Mouse (Mus musculus): ENCODE measurements around the gene Ank3. TPM values are rescaled to one million over a fixed set of nuclear protein-coding genes. Genes with fewer than 3 reads are reported as not detected.

The Ank3 gene
- total and polyA plus RNA-seq, 2 experiments from 2014 or later = 66.6 to 253 TPM

DNA sequence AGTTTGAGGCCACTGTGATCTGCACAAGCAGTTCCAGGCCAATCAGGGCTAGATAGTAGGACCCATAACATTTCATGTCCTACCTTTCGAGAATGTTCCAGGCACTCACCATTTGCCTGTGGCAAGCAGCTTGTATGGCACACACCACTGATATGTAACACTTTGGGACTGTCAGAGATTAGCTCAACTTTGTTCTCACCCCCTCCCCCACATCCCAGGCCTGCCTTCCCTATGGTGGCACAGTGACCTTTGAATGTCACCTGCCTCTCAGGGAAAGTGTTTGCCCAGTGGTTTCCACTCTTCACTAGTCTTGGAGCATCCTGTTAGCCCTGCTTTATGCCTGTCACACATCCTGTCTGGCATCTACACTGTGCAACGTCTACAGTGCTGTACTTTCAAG, 430.2 kb downstream of the Ank3 start:
- Histone ChIP-seq H3K9me3 (ENCODE audit: low read length) (no peaks in the 10 kb centered on the region), H3K4me1 (ENCODE audit: insufficient read depth, low read length) (no peaks in the 10 kb centered on the region), H3K4me2 (ENCODE audit: low read depth, low read length, poor library complexity, severe bottlenecking) (no peak overlapping the region), H3K9ac (replicated peaks; ENCODE audit: low read length, poor library complexity, severe bottlenecking) (no peak overlapping the region), H3K27ac (ENCODE audit: low read depth, low read length) (no peak overlapping the region), H3K4me3 (ENCODE audit: low read depth, low read length) (no peak overlapping the region), H3K36me3 (ENCODE audit: insufficient read depth, low read length) (peaks cover 10% of the 10 kb centered on the region), H3K27me3 (ENCODE audit: insufficient read depth, low read length) (no peaks in the 10 kb centered on the region)
- ATAC-seq (ENCODE audit: low FRiP score) (no peak), DNase-seq (ENCODE audit: low spot score) (no peak)
- TF ChIP-seq CTCF (IDR thresholded peaks at IDR 0.05) = no peak
- WGBS = 79% methylated on average over 2 of the region's 2 CpGs

DNA sequence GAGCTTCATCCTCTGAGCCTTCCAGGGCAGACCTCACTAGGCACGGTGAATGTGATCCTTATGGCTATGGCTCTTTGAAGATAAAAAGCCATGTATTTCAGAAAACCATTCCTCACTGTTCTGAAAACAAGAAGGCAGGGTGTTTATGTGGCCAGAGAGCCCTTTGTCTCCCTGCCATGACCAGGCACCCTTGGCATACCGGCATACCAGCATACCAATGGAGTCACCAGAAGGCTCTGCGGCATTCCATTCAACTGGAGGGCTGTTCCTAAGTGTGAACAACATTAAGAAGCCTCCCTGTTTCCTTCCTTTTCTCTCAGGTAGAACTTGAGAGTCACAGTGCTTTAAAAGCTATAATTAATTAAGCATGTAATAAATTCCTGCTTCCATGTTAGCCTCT, 430.7 kb downstream of the Ank3 start:
- no peaks in the 10 kb centered on the region for H3K9me3 ChIP-seq (ENCODE audit: low read length)

DNA sequence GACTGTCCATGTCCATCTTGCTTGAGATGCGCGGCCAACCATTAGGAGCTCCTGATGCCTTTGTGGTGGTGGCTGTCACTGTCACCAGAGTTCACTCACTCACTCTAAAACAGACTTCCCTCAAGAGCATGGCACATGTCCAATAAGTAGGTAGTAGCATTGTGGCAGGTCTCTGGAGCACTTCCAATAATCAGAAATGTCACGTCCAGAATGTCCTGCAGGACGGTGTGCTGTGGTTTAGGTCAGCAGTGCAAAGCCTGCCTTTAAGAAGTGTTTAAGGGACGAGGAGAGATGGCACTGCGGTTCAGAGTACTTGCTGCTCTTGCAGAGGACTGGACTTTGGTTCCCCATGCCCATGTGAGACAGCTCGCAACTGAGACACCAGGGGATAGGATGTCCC, 433.0 kb downstream of the Ank3 start:
- ATAC-seq (ENCODE audit: low FRiP score) (no peak), DNase-seq (ENCODE audit: low spot score) (no peak)
- Histone ChIP-seq H3K36me3 (ENCODE audit: insufficient read depth, low read length) (0 out of 2 replicates have a peak, but pooled peaks cover 3% of the 10 kb centered on the region), H3K27ac (ENCODE audit: low read depth, low read length) (no peak overlapping the region), H3K9me3 (ENCODE audit: low read length) (no peaks in the 10 kb centered on the region), H3K4me2 (ENCODE audit: low read depth, low read length, poor library complexity, severe bottlenecking) (no peak overlapping the region), H3K27me3 (ENCODE audit: insufficient read depth, low read length) (no peaks in the 10 kb centered on the region), H3K4me1 (ENCODE audit: insufficient read depth, low read length) (no peaks in the 10 kb centered on the region), H3K9ac (replicated peaks; ENCODE audit: low read length, poor library complexity, severe bottlenecking) (no peak overlapping the region), H3K4me3 (ENCODE audit: low read depth, low read length) (no peak overlapping the region)
- 83% methylated on average over 7 of the region's 7 CpGs for WGBS
- TF ChIP-seq CTCF (IDR thresholded peaks at IDR 0.05) = no peak

More for the DNA sequence above, 430.7 kb downstream of the Ank3 start:
- Histone ChIP-seq H3K4me2 (ENCODE audit: low read depth, low read length, poor library complexity, severe bottlenecking) (no peak overlapping the region), H3K9ac (replicated peaks; ENCODE audit: low read length, poor library complexity, severe bottlenecking) (no peak overlapping the region), H3K4me3 (ENCODE audit: low read depth, low read length) (no peak overlapping the region), H3K27ac (ENCODE audit: low read depth, low read length) (no peak overlapping the region), H3K27me3 (ENCODE audit: insufficient read depth, low read length) (no peaks in the 10 kb centered on the region), H3K36me3 (ENCODE audit: insufficient read depth, low read length) (peaks cover 5% of the 10 kb centered on the region), H3K4me1 (ENCODE audit: insufficient read depth, low read length) (no peaks in the 10 kb centered on the region)
- WGBS = 89% methylated on average over 3 of the region's 3 CpGs
- no peak for TF ChIP-seq CTCF (IDR thresholded peaks at IDR 0.05)
- no peak for ATAC-seq (ENCODE audit: low FRiP score)
- no peak for DNase-seq (ENCODE audit: low spot score)

DNA sequence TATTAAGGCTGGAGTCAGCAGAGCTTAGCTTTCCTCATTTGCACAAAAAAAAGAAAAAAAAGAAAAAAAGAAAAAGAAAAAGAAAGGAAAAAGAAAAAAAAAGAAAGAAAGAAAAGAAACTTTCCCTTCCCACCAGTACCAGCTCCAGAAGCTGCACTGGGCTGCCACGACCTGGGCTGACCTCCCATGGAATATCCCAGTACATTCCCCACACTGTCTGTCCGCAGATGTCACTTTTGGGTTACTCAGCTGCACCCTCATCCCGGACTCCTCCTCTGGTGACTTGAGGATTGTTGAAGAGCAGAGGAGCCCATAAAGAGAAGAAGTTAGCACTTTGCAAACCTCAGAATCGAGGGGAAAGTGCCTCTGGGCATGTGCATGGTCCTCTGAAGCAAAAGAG, 433.7 kb downstream of the Ank3 start:
- H3K27me3 ChIP-seq (ENCODE audit: insufficient read depth, low read length) = no peaks in the 10 kb centered on the region
- WGBS = 76% methylated on average over 4 of the region's 4 CpGs
- ATAC-seq (ENCODE audit: low FRiP score) = no peak

DNA sequence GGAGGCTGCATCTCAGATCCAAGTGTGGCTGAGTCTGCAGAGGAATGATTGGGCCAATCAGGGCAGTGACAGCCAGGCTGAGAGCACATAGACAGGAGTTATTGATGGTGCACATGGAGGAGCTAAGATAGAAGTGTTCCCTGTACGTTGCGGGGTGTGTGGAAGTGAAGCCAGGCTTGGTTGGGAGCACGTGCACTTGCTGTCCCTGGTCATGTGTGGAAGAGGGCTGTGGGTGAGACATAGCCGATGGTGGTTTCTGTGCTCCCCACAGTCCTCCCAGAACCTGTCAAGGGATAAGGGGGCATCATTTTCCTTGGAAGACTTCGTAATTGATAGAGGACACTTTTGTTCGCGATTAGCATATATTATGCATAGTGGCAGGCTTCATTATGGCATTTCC, 434.2 kb downstream of the Ank3 start:
- Histone ChIP-seq H3K4me1 (ENCODE audit: insufficient read depth, low read length) (no peaks in the 10 kb centered on the region), H3K4me3 (ENCODE audit: low read depth, low read length) (no peak overlapping the region), H3K9me3 (ENCODE audit: low read length) (no peaks in the 10 kb centered on the region), H3K4me2 (ENCODE audit: low read depth, low read length, poor library complexity, severe bottlenecking) (no peak overlapping the region), H3K36me3 (ENCODE audit: insufficient read depth, low read length) (0 out of 2 replicates have a peak, but pooled peaks cover 3% of the 10 kb centered on the region), H3K9ac (replicated peaks; ENCODE audit: low read length, poor library complexity, severe bottlenecking) (no peak overlapping the region), H3K27me3 (ENCODE audit: insufficient read depth, low read length) (no peaks in the 10 kb centered on the region), H3K27ac (ENCODE audit: low read depth, low read length) (no peak overlapping the region)
- DNase-seq (ENCODE audit: low spot score) (no peak), ATAC-seq (ENCODE audit: low FRiP score) (no peak)
- TF ChIP-seq CTCF (IDR thresholded peaks at IDR 0.05) = no peak
- 65% methylated on average over 7 of the region's 7 CpGs for WGBS

More for the DNA sequence above, 433.7 kb downstream of the Ank3 start:
- Histone ChIP-seq H3K27ac (ENCODE audit: low read depth, low read length) (no peak overlapping the region), H3K4me3 (ENCODE audit: low read depth, low read length) (no peak overlapping the region), H3K9ac (replicated peaks; ENCODE audit: low read length, poor library complexity, severe bottlenecking) (no peak overlapping the region), H3K36me3 (ENCODE audit: insufficient read depth, low read length) (0 out of 2 replicates have a peak, but pooled peaks cover 3% of the 10 kb centered on the region), H3K4me2 (ENCODE audit: low read depth, low read length, poor library complexity, severe bottlenecking) (no peak overlapping the region), H3K4me1 (ENCODE audit: insufficient read depth, low read length) (no peaks in the 10 kb centered on the region), H3K9me3 (ENCODE audit: low read length) (no peaks in the 10 kb centered on the region)
- DNase-seq (ENCODE audit: low spot score) = no peak
- TF ChIP-seq CTCF (IDR thresholded peaks at IDR 0.05) = no peak

DNA sequence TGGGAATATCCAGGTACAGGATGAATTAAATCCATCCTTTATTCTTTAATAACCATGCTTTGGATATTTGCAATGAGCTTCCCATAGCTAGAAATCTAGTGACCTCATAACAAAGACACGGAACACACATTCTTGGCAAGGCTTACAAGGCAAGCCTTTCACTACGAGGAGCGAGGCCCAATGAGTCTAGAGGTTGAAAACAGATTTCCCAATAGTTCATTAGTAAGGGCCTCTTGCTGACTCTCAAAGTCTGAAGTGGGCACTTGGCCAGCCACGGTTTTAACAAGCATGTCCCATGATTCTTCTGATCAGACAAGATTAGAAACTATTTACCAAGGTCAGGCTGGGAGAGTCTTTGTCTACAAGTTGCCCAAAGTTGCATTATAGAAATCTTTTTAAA, 436.1 kb downstream of the Ank3 start:
- no peak overlapping the region for H3K4me2 ChIP-seq (ENCODE audit: low read depth, low read length, poor library complexity, severe bottlenecking)
- no peaks in the 10 kb centered on the region for H3K9me3 ChIP-seq (ENCODE audit: low read length)
- peak; percentile 41 for DNase-seq (ENCODE audit: low spot score)
- H3K4me3 ChIP-seq (ENCODE audit: low read depth, low read length) = no peak overlapping the region
- 54% methylated on average over 4 of the region's 4 CpGs for WGBS
- H3K27ac ChIP-seq (ENCODE audit: low read depth, low read length) = no peak overlapping the region
- no peaks in the 10 kb centered on the region for H3K4me1 ChIP-seq (ENCODE audit: insufficient read depth, low read length)
- no peak overlapping the region for H3K9ac ChIP-seq (replicated peaks; ENCODE audit: low read length, poor library complexity, severe bottlenecking)
- no peaks in the 10 kb centered on the region for H3K27me3 ChIP-seq (ENCODE audit: insufficient read depth, low read length)
- H3K36me3 ChIP-seq (ENCODE audit: insufficient read depth, low read length) = 0 out of 2 replicates have a peak, but pooled peaks cover 2% of the 10 kb centered on the region
- ATAC-seq (ENCODE audit: low FRiP score) = no peak
- no peak for TF ChIP-seq CTCF (IDR thresholded peaks at IDR 0.05)
